Mouse (Mus musculus): ENCODE measurements around the gene Plekhm1.

Plekhm1 gene

GRCm38 (mm10) chr11:103373922-103374321, 38.6 kb downstream of the Plekhm1 start:
- POLR2A ChIA-PET: interaction anchor here in 1 of 4 experiments (3.4 to 3.6 kb wide), 2 partner anchors 10 to 14 kb away, joined by 8 to 13 read pairs; no protein-coding TSS in a partner anchor
- CTCF ChIA-PET: no interaction called here

GRCm38 (mm10) chr11:103372561-103372960, 39.9 kb downstream of the Plekhm1 start:
- ChIA-PET CTCF (interaction anchor here in 2 of 4 experiments (0.5 to 0.6 kb wide), 2 partner anchors 21 to 518 kb away, joined by 3 to 8 read pairs; no protein-coding TSS in a partner anchor), POLR2A (interaction anchor here in 2 of 4 experiments (1.2 to 3.4 kb wide), 8 partner anchors 9 to 31 kb away, joined by 3 to 18 read pairs (median 6); partner anchors contain the start of gene Arhgap27 (in 1 of the 2))

GRCm38 (mm10) chr11:103372068-103372467, 40.4 kb downstream of the Plekhm1 start:
- POLR2A ChIA-PET: interaction anchor here in 2 of 4 experiments (0.6 to 3.4 kb wide), 14 partner anchors 8 to 519 kb away, joined by 3 to 18 read pairs (median 4); partner anchors contain the start of gene Arhgap27 (in 1 of the 2)
- CTCF ChIA-PET: interaction anchor here in 1 of 4 experiments (1.3 kb wide), 1 partner anchor 30 kb away, joined by 4 read pairs; no protein-coding TSS in a partner anchor

GRCm38 (mm10) chr11:103371222-103371539, 41.3 kb downstream of the Plekhm1 start:
- ChIA-PET CTCF (interaction anchor here in 2 of 4 experiments (0.6 to 1.3 kb wide), 3 partner anchors 10 to 96 kb away, joined by 3 to 4 read pairs (median 3); no protein-coding TSS in a partner anchor), POLR2A (interaction anchor here in 3 of 4 experiments (0.6 to 3.4 kb wide), 14 partner anchors 9 to 47 kb away, joined by 3 to 18 read pairs (median 4); partner anchors contain the start of genes Arhgap27 (in 1 of the 3) and Plekhm1 (in 1 of the 3))

- CTCF ChIA-PET: interaction anchor here in 2 of 4 experiments (0.6 to 1.3 kb wide), 3 partner anchors 10 to 95 kb away, joined by 3 to 4 read pairs (median 3); no protein-coding TSS in a partner anchor
- POLR2A ChIA-PET: interaction anchor here in 3 of 4 experiments (0.6 to 3.4 kb wide), 10 partner anchors 8 to 48 kb away, joined by 3 to 18 read pairs (median 6); partner anchors contain the start of genes Arhgap27 (in 1 of the 3) and Plekhm1 (in 1 of the 3)
Observed at GRCm38 (mm10) chr11:103370397-103371221, 41.9 kb downstream of the Plekhm1 start.

- CTCF ChIA-PET: interaction anchor here in 2 of 4 experiments (0.6 to 1.0 kb wide), 2 partner anchors 23 to 142 kb away, joined by 3 read pairs; no protein-coding TSS in a partner anchor
- POLR2A ChIA-PET: interaction anchor here (0.6 to 1.7 kb wide), 10 partner anchors 9 to 250 kb away, joined by 3 to 9 read pairs (median 3); partner anchors contain the start of gene Hexim1 (in 1 of the 4)
Observed at GRCm38 (mm10) chr11:103365530-103365929, 47.0 kb downstream of the Plekhm1 start.

- ChIA-PET POLR2A (interaction anchor here (0.8 to 4.2 kb wide), 11 partner anchors 8 to 249 kb away, joined by 3 to 23 read pairs (median 3); partner anchors contain the start of gene Hexim1 (in 1 of the 4)), CTCF (no interaction called here)
Observed at GRCm38 (mm10) chr11:103365022-103365421, 47.5 kb downstream of the Plekhm1 start.

GRCm38 (mm10) chr11:103364335-103364734, 48.2 kb downstream of the Plekhm1 start:
- CTCF ChIA-PET: interaction anchor here in 1 of 4 experiments (9.2 kb wide), 1 partner anchor 100 kb away, joined by 90 read pairs; no protein-coding TSS in a partner anchor

GRCm38 (mm10) chr11:103363214-103364148, 49.0 kb downstream of the Plekhm1 start, which contains the start of gene Arhgap27:
Arhgap27 (minus strand) TSS chr11:103363692.
- CTCF ChIA-PET: interaction anchor here in 2 of 4 experiments (1.1 to 9.2 kb wide), 3 partner anchors 30 to 101 kb away, joined by 3 to 90 read pairs (median 14); no protein-coding TSS in a partner anchor
- POLR2A ChIA-PET: interaction anchor here in 3 of 4 experiments (0.5 to 4.4 kb wide), 25 partner anchors 8 to 591 kb away, joined by 3 to 32 read pairs (median 5); partner anchors contain the start of genes Hexim1 (in 2 of the 3), Plekhm1 (in 2 of the 3), Gosr2 (in 1 of the 3) and Nsf (in 1 of the 3)

More at GRCm38 (mm10) chr11:103364335-103364734, 48.2 kb downstream of the Plekhm1 start:
- POLR2A ChIA-PET: interaction anchor here in 2 of 4 experiments (0.9 to 4.2 kb wide), 7 partner anchors 16 to 43 kb away, joined by 3 to 23 read pairs (median 3); no protein-coding TSS in a partner anchor

- CTCF ChIA-PET: interaction anchor here in 3 of 4 experiments (0.5 to 9.2 kb wide), 6 partner anchors 29 to 278 kb away, joined by 3 to 90 read pairs (median 4); no protein-coding TSS in a partner anchor
- POLR2A ChIA-PET: interaction anchor here in 3 of 4 experiments (0.7 to 4.4 kb wide), 34 partner anchors 9 to 591 kb away, joined by 3 to 32 read pairs (median 5); partner anchors contain the start of genes Hexim1 (in 2 of the 3), Plekhm1 (in 2 of the 3), Gosr2 (in 1 of the 3) and Nsf (in 1 of the 3)
Observed at GRCm38 (mm10) chr11:103362521-103363181, 49.8 kb downstream of the Plekhm1 start.

GRCm38 (mm10) chr11:103362054-103362432, 50.4 kb downstream of the Plekhm1 start:
- CTCF ChIA-PET: interaction anchor here in 3 of 4 experiments (0.5 to 9.2 kb wide), 13 partner anchors 28 to 1091 kb away, joined by 3 to 90 read pairs (median 7); partner anchors contain the start of genes Mapt (in 1 of the 3) and Plekhm1 (in 1 of the 3)

GRCm38 (mm10) chr11:103361396-103362053, 51.0 kb downstream of the Plekhm1 start:
- ChIA-PET CTCF (interaction anchor here in 3 of 4 experiments (0.6 to 9.2 kb wide), 16 partner anchors 10 to 1091 kb away, joined by 3 to 90 read pairs (median 7); partner anchors contain the start of genes Mapt (in 1 of the 3) and Plekhm1 (in 1 of the 3)), POLR2A (interaction anchor here (0.5 to 4.4 kb wide), 48 partner anchors 9 to 1725 kb away, joined by 3 to 32 read pairs (median 5); partner anchors contain the start of genes Gosr2 (in 2 of the 4), Hexim1 (in 2 of the 4), Plekhm1 (in 2 of the 4) and Hexim2 (in 1 of the 4))

More at GRCm38 (mm10) chr11:103362054-103362432, 50.4 kb downstream of the Plekhm1 start:
- POLR2A ChIA-PET: interaction anchor here in 3 of 4 experiments (0.7 to 4.4 kb wide), 36 partner anchors 9 to 335 kb away, joined by 3 to 32 read pairs (median 5); partner anchors contain the start of genes Hexim1 (in 2 of the 3), Plekhm1 (in 2 of the 3), Gosr2 (in 1 of the 3) and Hexim2 (in 1 of the 3)

- CTCF ChIA-PET: interaction anchor here in 2 of 4 experiments (0.7 to 9.2 kb wide), 9 partner anchors 11 to 172 kb away, joined by 3 to 90 read pairs (median 7); partner anchors contain the start of gene Plekhm1 (in 1 of the 2)
- POLR2A ChIA-PET: interaction anchor here in 3 of 4 experiments (0.5 to 4.4 kb wide), 20 partner anchors 8 to 1726 kb away, joined by 3 to 32 read pairs (median 6); partner anchors contain the start of genes Plekhm1 (in 2 of the 3), Gosr2 (in 1 of the 3) and Hexim1 (in 1 of the 3)
Observed at GRCm38 (mm10) chr11:103360661-103361081, 51.8 kb downstream of the Plekhm1 start.

GRCm38 (mm10) chr11:103359841-103360641, 52.4 kb downstream of the Plekhm1 start:
- CTCF ChIA-PET: interaction anchor here (0.6 to 9.2 kb wide), 27 partner anchors 15 to 597 kb away, joined by 3 to 90 read pairs (median 6); partner anchors contain the start of gene Plekhm1 (in 1 of the 4)
- POLR2A ChIA-PET: interaction anchor here in 3 of 4 experiments (0.6 to 4.4 kb wide), 26 partner anchors 8 to 695 kb away, joined by 3 to 32 read pairs (median 5); partner anchors contain the start of genes Hexim1 (in 2 of the 3), Plekhm1 (in 2 of the 3) and Gosr2 (in 1 of the 3)

Measured in embryonic stem cell, embryonic (primary cell).